Mouse (Mus musculus) olfactory bulb, adult 2 months (tissue): ENCODE measurements around the gene Hist1h3f. TPM values are rescaled to one million over a fixed set of nuclear protein-coding genes. Genes with fewer than 3 reads are reported as not detected.
"Not testable (repeated sequence)": the region's sequence is repeated elsewhere in the genome, so short reads cannot be mapped to it uniquely, and the experiment has no call there.

ENCODE experiments used
- H3K27ac ChIP-seq: fragments of 200-500 bp; 2 replicates; pipeline ENCODE4 v1.5.1; 2012; ENCODE audit warnings: low read depth, low read length; ENCODE audit not compliant: insufficient read depth
- H3K4me1 ChIP-seq: fragments of 200-500 bp; 2 replicates; pipeline ENCODE4 v1.6.1; 2012; ENCODE audit warnings: low read length; ENCODE audit not compliant: control insufficient read depth, insufficient read depth
- H3K4me3 ChIP-seq: fragments of 200-500 bp; 2 replicates; pipeline ENCODE4 v1.5.1; 2012; ENCODE audit warnings: mild to moderate bottlenecking, low read depth, low read length, moderate library complexity; ENCODE audit not compliant: insufficient read depth
- CTCF ChIP-seq: fragments of 200-500 bp; IDR thresholded peaks from 2 replicates; pipeline ENCODE4 v1.5.1; 2012; ENCODE audit warnings: low read depth, mild to moderate bottlenecking, low read length, moderate library complexity; ENCODE audit not compliant: insufficient read depth
- POLR2A ChIP-seq: fragments of 200-500 bp; IDR thresholded peaks from 2 replicates; pipeline ENCODE4 v1.6.1; 2012; ENCODE audit warnings: mild to moderate bottlenecking, low read depth, low read length, moderate library complexity; ENCODE audit not compliant: insufficient read depth
- WGBS: fragments of 180-500 bp; shearing (Covaris S2); methylation state at CpG from one replicate; pipeline ENCODE4 v1.1.7; 2018; 5-methylcytosine and 5-hydroxymethylcytosine counted together
- polyA plus RNA-seq: library from polyadenylated mRNA; stranded (reverse); fragments of >200 nt; gene quantifications from 2 replicates; pipeline ENCODE4 v1.2.4, GENCODE M21; 2012; ENCODE audit warnings: low replicate concordance; ENCODE audit not compliant: missing spikeins, insufficient read depth, insufficient read length

Hist1h3f gene
- polyA plus RNA-seq, 1 experiment: not detected

- Histone ChIP-seq H3K27ac (no peak overlapping the region), H3K4me3 (no peak overlapping the region), H3K4me1 (peaks cover 12% of the 10 kb centered on the region)
- no peak for TF ChIP-seq POLR2A
- TF ChIP-seq CTCF: no peak
- WGBS: under 1% methylated on average over 15 of the region's 15 CpGs
These were observed 9.3 kb upstream of the Hist1h3f start for GRCm38 (mm10) chr13:23534368-23535131.

- not testable (repeated sequence) for H3K27ac ChIP-seq
- Histone ChIP-seq H3K4me1 (peaks cover 12% of the 10 kb centered on the region), H3K4me3 (peak within 1 kb of the TSS; percentile 64)
- under 1% methylated on average over 54 of the region's 62 CpGs for WGBS
These were observed 8.4 kb upstream of the Hist1h3f start, which contains the start of gene Hist1h3g for GRCm38 (mm10) chr13:23535137-23536075. Gene Hist1h3g (plus strand): TSS chr13:23535422.

- no peak for TF ChIP-seq CTCF
- TF ChIP-seq POLR2A: no peak
- 14% methylated on average over 7 of the region's 7 CpGs for WGBS
- Histone ChIP-seq H3K4me3 (no peak overlapping the region), H3K4me1 (peaks cover 12% of the 10 kb centered on the region), H3K27ac (no peak overlapping the region)
These were observed 7.6 kb upstream of the Hist1h3f start for GRCm38 (mm10) chr13:23536076-23536822.

- Histone ChIP-seq H3K27ac (no peak overlapping the region), H3K4me3 (no peak overlapping the region), H3K4me1 (peaks cover 12% of the 10 kb centered on the region)
- TF ChIP-seq CTCF: no peak
- no peak for TF ChIP-seq POLR2A
- 77% methylated on average over 3 of the region's 3 CpGs for WGBS
These were observed 6.7 kb upstream of the Hist1h3f start for GRCm38 (mm10) chr13:23537006-23537710.

GRCm38 (mm10) chr13:23538249-23538648 is 5.6 kb upstream of the Hist1h3f start:
- 69% methylated on average over 5 of the region's 5 CpGs for WGBS
- TF ChIP-seq POLR2A (no peak), CTCF (no peak)
- peaks cover 9% of the 10 kb centered on the region; the same call in 1 of the 2 replicates for H3K4me1 ChIP-seq
- no peak overlapping the region for H3K4me3 ChIP-seq
- no peak overlapping the region for H3K27ac ChIP-seq

GRCm38 (mm10) chr13:23539821-23540220 is 4.0 kb upstream of the Hist1h3f start:
- H3K27ac ChIP-seq, H3K4me3 ChIP-seq, H3K4me1 ChIP-seq: not testable (repeated sequence)
- WGBS: 64% methylated on average over 1 of the region's 1 CpGs

- H3K27ac ChIP-seq: no peak overlapping the region
- no peak for TF ChIP-seq POLR2A
- no peak for TF ChIP-seq CTCF
- H3K4me1 ChIP-seq: no peaks in the 10 kb centered on the region
- no peak overlapping the region for H3K4me3 ChIP-seq
- WGBS: 83% methylated on average over 3 of the region's 3 CpGs
These were observed 2.4 kb upstream of the Hist1h3f start for GRCm38 (mm10) chr13:23541497-23541896.

GRCm38 (mm10) chr13:23542225-23542980 is 1.4 kb upstream of the Hist1h3f start:
- WGBS: 8% methylated on average over 3 of the region's 3 CpGs
- Histone ChIP-seq H3K27ac (0 out of 2 replicates have a peak overlapping the region, but pooled peaks have one; percentile 40), H3K4me3 (peak overlapping the region; percentile 62)
- H3K4me1 ChIP-seq: not testable (repeated sequence)

GRCm38 (mm10) chr13:23542999-23543607 is 749 bp upstream of the Hist1h3f start, which contains the start of gene Hist1h2bh:
Gene Hist1h2bh (minus strand): TSS chr13:23543392.
- Histone ChIP-seq H3K4me3 (peak within 1 kb of the TSS; percentile 62), H3K27ac (0 out of 2 replicates have a peak within 1 kb of the TSS, but pooled peaks have one; percentile 40)
- under 1% methylated on average over 42 of the region's 42 CpGs for WGBS
- H3K4me1 ChIP-seq: not testable (repeated sequence)

- 0 out of 2 replicates have a peak overlapping the region, but pooled peaks have one; percentile 75 for H3K27ac ChIP-seq
- 0% methylated on average over 13 of the region's 14 CpGs for WGBS
These were observed 902 bp downstream of the Hist1h3f start for GRCm38 (mm10) chr13:23544787-23545120.

More at GRCm38 (mm10) chr13:23544787-23545120, 902 bp downstream of the Hist1h3f start:
- H3K4me1 ChIP-seq: not testable (repeated sequence)
- H3K4me3 ChIP-seq: peak overlapping the region; percentile 70
